Comparison of ENCODE assay signal across 10 mouse cellular contexts in the genomic region with DNA sequence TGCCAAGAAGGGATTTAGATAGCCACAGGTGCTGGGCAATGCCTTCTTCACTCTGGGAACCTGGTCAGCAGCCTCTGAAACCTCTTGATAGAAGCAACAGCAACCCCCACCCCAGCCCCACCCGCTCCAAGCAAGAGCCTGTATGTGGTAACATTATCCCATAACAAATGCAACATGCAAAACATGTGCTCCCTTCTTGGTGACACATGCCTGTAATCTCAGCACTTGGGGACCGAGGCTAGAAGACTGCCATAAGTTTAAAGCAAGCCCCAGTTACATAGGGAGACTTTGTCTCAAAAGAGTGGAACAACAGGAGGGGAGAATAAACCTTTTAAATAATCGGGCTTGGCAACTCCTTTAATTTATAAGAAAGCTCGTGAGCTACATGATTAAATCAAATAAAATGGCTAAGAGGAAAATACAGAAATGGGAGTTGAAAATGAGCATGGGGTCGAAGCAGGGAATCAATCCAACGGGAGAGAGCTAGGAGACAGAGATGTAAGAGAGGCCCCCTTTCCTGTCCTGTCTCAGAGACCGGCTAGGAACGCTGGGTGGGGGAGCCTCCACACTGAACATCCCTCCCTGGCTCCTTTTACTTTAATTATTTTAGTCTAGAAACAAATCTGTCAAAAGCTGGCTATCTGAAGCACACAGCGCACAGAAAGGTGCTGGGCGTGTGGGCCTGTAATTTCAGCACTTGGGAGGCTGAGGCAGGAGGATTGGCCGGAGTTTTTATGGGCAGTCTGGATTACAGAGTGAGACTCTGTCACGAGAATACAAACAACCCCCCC. TPM values are rescaled to one million over a fixed set of nuclear protein-coding genes. Genes with fewer than 3 reads are reported as not detected.
DNase-seq lines count a peak whose midpoint lies in the region; ATAC-seq and TF ChIP-seq lines count a peak whose summit lies in the region.
"Had no signal": no experiment of that assay in that cellular context is flagged by ENCODE, and none has a peak within 500 bp of the region (broad histone marks: within the 10 kb centered on the region; RNA-seq: fewer than 3 reads in every experiment).

No protein-coding gene starts in this region.

- no peak for TF ChIP-seq CTCF in C2C12 (IDR thresholded peaks at IDR 0.05; ENCODE audit: control insufficient read depth, insufficient read depth, insufficient read length)
- no peak for TF ChIP-seq CTCF in liver, postnatal 0 days (IDR thresholded peaks at IDR 0.05; ENCODE audit: low read depth)

- H3K9ac ChIP-seq in forebrain, embryonic 15.5 days (replicated peaks), result no peak overlapping the region
- no peak overlapping the region for H3K9ac ChIP-seq in hindbrain, embryonic 13.5 days
- H3K9ac ChIP-seq in liver, postnatal 0 days (replicated peaks), result no peak overlapping the region

- no peak overlapping the region for H3K27ac ChIP-seq in forebrain, embryonic 10.5 days
- H3K27ac ChIP-seq in forebrain, embryonic 15.5 days (replicated peaks), result no peak overlapping the region
- no peak overlapping the region for H3K27ac ChIP-seq in hindbrain, embryonic 13.5 days
- H3K27ac ChIP-seq in liver, postnatal 0 days (ENCODE audit: low read depth), result no peak overlapping the region

- H3K36me3 ChIP-seq in forebrain, embryonic 10.5 days (replicated peaks), result no peaks in the 10 kb centered on the region
- no peaks in the 10 kb centered on the region for H3K36me3 ChIP-seq in forebrain, embryonic 15.5 days
- H3K36me3 ChIP-seq in C2C12 (ENCODE audit: control insufficient read depth, insufficient read depth), result no peaks in the 10 kb centered on the region
- no peaks in the 10 kb centered on the region for H3K36me3 ChIP-seq in hindbrain, embryonic 13.5 days
- no peaks in the 10 kb centered on the region for H3K36me3 ChIP-seq in liver, postnatal 0 days (replicated peaks; ENCODE audit: insufficient read depth, low read length)

- no peak for TF ChIP-seq EP300 in liver, postnatal 0 days (IDR thresholded peaks at IDR 0.05; ENCODE audit: low read depth)

- 50% methylated on average over 12 of the region's 12 CpGs for WGBS in forebrain, embryonic 10.5 days
- 45% methylated on average over 12 of the region's 12 CpGs for WGBS in forebrain, embryonic 15.5 days
- WGBS in hindbrain, embryonic 13.5 days, result 49% methylated on average over 12 of the region's 12 CpGs
- WGBS in liver, postnatal 0 days (ENCODE audit: insufficient replicate concordance), result 35% methylated on average over 12 of the region's 12 CpGs

- no peaks in the 10 kb centered on the region for H3K9me3 ChIP-seq in forebrain, embryonic 10.5 days
- H3K9me3 ChIP-seq in forebrain, embryonic 15.5 days, result no peaks in the 10 kb centered on the region
- no peaks in the 10 kb centered on the region for H3K9me3 ChIP-seq in hindbrain, embryonic 13.5 days
- no peaks in the 10 kb centered on the region for H3K9me3 ChIP-seq in liver, postnatal 0 days (ENCODE audit: low read length)

- peaks cover 89% of the 10 kb centered on the region for H3K27me3 ChIP-seq in forebrain, embryonic 10.5 days (ENCODE audit: poor library complexity, severe bottlenecking)
- H3K27me3 ChIP-seq in forebrain, embryonic 15.5 days, result peaks cover 76% of the 10 kb centered on the region
- H3K27me3 ChIP-seq in C2C12 (ENCODE audit: control insufficient read depth, insufficient read depth, insufficient read length), result peaks cover 22% of the 10 kb centered on the region
- H3K27me3 ChIP-seq in hindbrain, embryonic 13.5 days, result peaks cover 100% of the 10 kb centered on the region
- H3K27me3 ChIP-seq in liver, postnatal 0 days (ENCODE audit: insufficient read depth, low read length), result peaks cover 54% of the 10 kb centered on the region

- H3K79me3 ChIP-seq in C2C12 (ENCODE audit: low read depth), result no peaks in the 10 kb centered on the region

- H3K4me1 ChIP-seq in forebrain, embryonic 10.5 days, result peaks cover 88% of the 10 kb centered on the region
- peaks cover 39% of the 10 kb centered on the region for H3K4me1 ChIP-seq in forebrain, embryonic 15.5 days
- H3K4me1 ChIP-seq in hindbrain, embryonic 13.5 days (replicated peaks), result peaks cover 52% of the 10 kb centered on the region
- peaks cover 43% of the 10 kb centered on the region for H3K4me1 ChIP-seq in liver, postnatal 0 days (ENCODE audit: insufficient read depth)

- no peak overlapping the region for H3ac ChIP-seq in C2C12 (ENCODE audit: control insufficient read depth, insufficient read length, low read depth)

- H3K4me2 ChIP-seq in forebrain, embryonic 15.5 days (replicated peaks), result no peak overlapping the region
- peak overlapping the region; percentile 91 for H3K4me2 ChIP-seq in hindbrain, embryonic 13.5 days
- peak overlapping the region; percentile 98 for H3K4me2 ChIP-seq in liver, postnatal 0 days (ENCODE audit: low read depth, low read length)

- no peaks in the 10 kb centered on the region for H3K79me2 ChIP-seq in C2C12 (ENCODE audit: control insufficient read depth, insufficient read depth)

- no peak for DNase-seq in forebrain, embryonic 10.5 days (ENCODE audit: extremely low spot score, low spot score)
- no peak for DNase-seq in liver, postnatal 0 days
- no peak for DNase-seq in cerebellum, postnatal 25 days
- DNase-seq in gastrocnemius, postnatal 10 days, result no peak
- DNase-seq in right cerebral cortex, postnatal 10 days (ENCODE audit: low spot score in 2 of 2), result no peak

- peak overlapping the region; percentile 62 for H3K4me3 ChIP-seq in forebrain, embryonic 10.5 days
- no peak overlapping the region for H3K4me3 ChIP-seq in forebrain, embryonic 15.5 days
- peak overlapping the region; percentile 45 for H3K4me3 ChIP-seq in C2C12 (ENCODE audit: insufficient read depth, poor library complexity, severe bottlenecking)
- peak overlapping the region; percentile 50; the same call in 1 of the 2 replicates for H3K4me3 ChIP-seq in hindbrain, embryonic 13.5 days
- peak overlapping the region; percentile 73 for H3K4me3 ChIP-seq in liver, postnatal 0 days (ENCODE audit: low read depth, low read length)

- no peak for ATAC-seq in forebrain, embryonic 15.5 days (replicated peaks)
- no peak for ATAC-seq in hindbrain, embryonic 13.5 days (ENCODE audit: low FRiP score)
- no peak for ATAC-seq in liver, postnatal 0 days
- ATAC-seq: activated CD4-positive, CD25-positive, alpha-beta regulatory T cell, adult 4 months had no signal

TF ChIP-seq in C2C12, 6 proteins besides CTCF, POLR2A, EP300 and RAD21:
- TF ChIP-seq MYOD1 (IDR thresholded peaks at IDR 0.05; ENCODE audit: control insufficient read depth, insufficient read length, low read depth), result no peak
- TF ChIP-seq USF1 (IDR thresholded peaks at IDR 0.05; ENCODE audit: low read depth), result no peak
- no peak for TF ChIP-seq MYOG (IDR thresholded peaks at IDR 0.05; ENCODE audit: control insufficient read depth, extremely low read depth, insufficient read length)
- TF ChIP-seq MAX (IDR thresholded peaks at IDR 0.05), result no peak
- no peak for TF ChIP-seq FOSL1 (IDR thresholded peaks at IDR 0.05; ENCODE audit: insufficient read depth, low read length, poor library complexity, severe bottlenecking)
- TF ChIP-seq CEBPB (IDR thresholded peaks at IDR 0.05; ENCODE audit: low read depth), result no peak

RNA-seq across cellular contexts. Expression of a gene that starts 17.0 kb away (rescaled TPM):
- not detected in 2 replicates for polyA plus RNA-seq in forebrain, embryonic 10.5 days (2016; fragmentation: Nextera tagmentation; extraction: Ambion mirVana)
- not detected in 2 replicates for polyA plus RNA-seq in forebrain, embryonic 15.5 days (2015; fragmentation: Nextera tagmentation; extraction: Ambion mirVana)
- polyA plus RNA-seq in C2C12 (2012; fragmentation: generic; extraction: Trizol), result not detected
- not detected in 2 replicates for polyA plus RNA-seq in hindbrain, embryonic 13.5 days (2015; fragmentation: Nextera tagmentation; extraction: Ambion mirVana)
- polyA plus RNA-seq in liver, postnatal 0 days (2015; fragmentation: Nextera tagmentation; extraction: Ambion mirVana), result not detected in 2 replicates
- not detected for total RNA-seq in gastrocnemius, postnatal 10 days (2021)
- polyA plus RNA-seq: activated CD4-positive, CD25-positive, alpha-beta regulatory T cell, adult 4 months; large intestine, adult 2 months had no signal

RNA-seq across cellular contexts. Expression of a gene that starts 36.2 kb away (rescaled TPM):
- polyA plus RNA-seq in forebrain, embryonic 10.5 days (2016; fragmentation: Nextera tagmentation; extraction: Ambion mirVana), result 2.9 and 3.4 TPM in 2 replicates
- polyA plus RNA-seq in forebrain, embryonic 15.5 days (2015; fragmentation: Nextera tagmentation; extraction: Ambion mirVana), result 1.1 and 1.5 TPM in 2 replicates
- polyA plus RNA-seq in C2C12 (2012; fragmentation: generic; extraction: Trizol), result 1.4 TPM
- polyA plus RNA-seq in hindbrain, embryonic 13.5 days (2015; fragmentation: Nextera tagmentation; extraction: Ambion mirVana), result 1.2 and 1.5 TPM in 2 replicates
- 1.00 and 1.3 TPM in 2 replicates for polyA plus RNA-seq in liver, postnatal 0 days (2015; fragmentation: Nextera tagmentation; extraction: Ambion mirVana)
- 10 to 100 TPM in 1 of 2 experiments, 1 to 10 TPM in 1; 5.0 to 13.4 TPM for total RNA-seq in gastrocnemius, postnatal 10 days (2021)
- polyA plus RNA-seq: activated CD4-positive, CD25-positive, alpha-beta regulatory T cell, adult 4 months had no signal
